Mouse (Mus musculus) liver, adult 2 months (tissue): ENCODE data around the gene Cdc14a. TPM values are rescaled to one million over a fixed set of nuclear protein-coding genes. Genes with fewer than 3 reads are reported as not detected.
A peak's percentile ranks its signal among the peaks of the same experiment; 100 is the strongest.

Experiments
- DNase-seq: peaks from one replicate; pipeline ENCODE4 v3.0.0-alpha.2; 2011; ENCODE audit warnings: low read depth, low spot score; ENCODE audit errors: extremely low read depth
- H3K27ac ChIP-seq: fragments of 200-500 bp; replicated peaks from 2 replicates; pipeline ENCODE4 v1.5.1; 2012; ENCODE audit warnings: low read depth, mild to moderate bottlenecking, control low read depth, inconsistent platforms, low read length; ENCODE audit not compliant: insufficient read depth
- H3K27me3 ChIP-seq: fragments of 200-500 bp; 2 replicates; pipeline ENCODE4 v1.6.1; 2012; ENCODE audit warnings: mild to moderate bottlenecking, moderate library complexity, low read length, inconsistent platforms; ENCODE audit not compliant: control insufficient read depth, insufficient read depth
- H3K36me3 ChIP-seq: fragments of 200-500 bp; 2 replicates; pipeline ENCODE4 v1.6.1; 2012; ENCODE audit warnings: low read length, inconsistent platforms; ENCODE audit not compliant: control insufficient read depth, insufficient read depth
- H3K4me1 ChIP-seq: fragments of 200-500 bp; 2 replicates; pipeline ENCODE4 v1.6.1; 2011; ENCODE audit warnings: low read length; ENCODE audit not compliant: control insufficient read depth, insufficient read depth
- H3K4me3 ChIP-seq: fragments of 200-500 bp; 2 replicates; pipeline ENCODE4 v1.5.1; 2011; ENCODE audit warnings: low read depth, mild to moderate bottlenecking, control low read depth, low read length, moderate library complexity; ENCODE audit not compliant: insufficient read depth
- H3K79me2 ChIP-seq: fragments of 200-500 bp; 2 replicates; pipeline ENCODE4 v1.6.1; 2012; ENCODE audit warnings: inconsistent platforms, mild to moderate bottlenecking, low read length, moderate library complexity; ENCODE audit not compliant: control insufficient read depth, insufficient read depth
- H3K9ac ChIP-seq: fragments of 200-500 bp; 2 replicates; pipeline ENCODE4 v1.6.1; 2012; ENCODE audit warnings: low read depth, mild to moderate bottlenecking, control low read depth, inconsistent platforms, low read length
- CTCF ChIP-seq: fragments of 200-500 bp; IDR thresholded peaks from 2 replicates; pipeline ENCODE4 v1.5.1; 2011; ENCODE audit warnings: low read depth, low read length, control low read depth
- POLR2A ChIP-seq: fragments of 200-500 bp; IDR thresholded peaks from 2 replicates; pipeline ENCODE4 v1.6.1; 2011; ENCODE audit warnings: low read length, control low read depth; ENCODE audit not compliant: insufficient read depth; ENCODE audit errors: extremely low read depth
- WGBS: fragments of 180-500 bp; shearing (Covaris S2); methylation state at CpG from one replicate; pipeline ENCODE4 v1.1.7; 2018; 5-methylcytosine and 5-hydroxymethylcytosine counted together
- polyA plus RNA-seq: library from polyadenylated mRNA; depleted of rRNA; stranded (reverse); fragments of >200 nt; gene quantifications from 2 replicates; pipeline ENCODE4 v1.2.3, GENCODE M21; 2012
- total RNA-seq: library from RNA; depleted of rRNA; stranded (reverse); fragments of >200 nt; gene quantifications from 2 replicates; pipeline ENCODE4 v1.2.3, GENCODE M21; 2014

The Cdc14a gene
- total and polyA plus RNA-seq, 2 experiments, result 0.50 to 1.1 TPM

GRCm38 (mm10) chr3:116281663-116282062, 142.2 kb downstream of the Cdc14a start:
- DNase-seq, result no peak
- no peaks in the 10 kb centered on the region for H3K4me1 ChIP-seq
- WGBS, result 95% methylated on average over 6 of the region's 6 CpGs
- H3K9ac ChIP-seq, result no peak overlapping the region
- H3K4me3 ChIP-seq, result no peak overlapping the region
- H3K36me3 ChIP-seq, result no peaks in the 10 kb centered on the region
- no peak overlapping the region for H3K27ac ChIP-seq
- no peaks in the 10 kb centered on the region for H3K79me2 ChIP-seq
- TF ChIP-seq CTCF (no peak), POLR2A (no peak)
- H3K27me3 ChIP-seq, result no peaks in the 10 kb centered on the region

DNA sequence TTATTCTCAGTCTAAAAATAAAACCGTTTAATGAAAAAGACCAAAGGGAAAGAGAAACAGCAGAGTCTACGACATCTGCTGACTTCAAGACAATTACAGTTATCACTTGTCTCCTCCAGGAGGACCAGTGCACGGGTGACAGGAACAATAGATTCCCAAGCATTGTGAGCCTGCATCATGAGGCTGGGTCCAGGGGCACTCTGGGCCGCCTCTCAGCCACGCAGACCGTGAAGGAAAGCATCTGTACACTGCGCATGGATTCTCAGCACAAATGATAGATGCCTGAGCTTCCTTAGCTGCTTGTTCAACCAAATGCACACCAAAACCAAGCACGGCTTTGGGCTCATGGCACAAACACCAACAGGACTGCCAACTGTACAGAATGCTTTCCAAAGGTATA, 146.7 kb downstream of the Cdc14a start:
- TF ChIP-seq CTCF, result no peak
- no peak for TF ChIP-seq POLR2A
- H3K79me2 ChIP-seq, result no peaks in the 10 kb centered on the region
- H3K27ac ChIP-seq, result no peak overlapping the region
- H3K27me3 ChIP-seq, result no peaks in the 10 kb centered on the region
- H3K9ac ChIP-seq, result no peak overlapping the region
- H3K4me1 ChIP-seq, result no peaks in the 10 kb centered on the region
- no peak overlapping the region for H3K4me3 ChIP-seq
- WGBS, result 79% methylated on average over 8 of the region's 8 CpGs
- DNase-seq, result no peak
- no peaks in the 10 kb centered on the region for H3K36me3 ChIP-seq

GRCm38 (mm10) chr3:116271679-116272078, 152.2 kb downstream of the Cdc14a start:
- H3K27ac ChIP-seq, result no peak overlapping the region
- 50% methylated on average over 6 of the region's 6 CpGs for WGBS
- H3K4me1 ChIP-seq, result no peaks in the 10 kb centered on the region; the same call in 1 of the 2 replicates

DNA sequence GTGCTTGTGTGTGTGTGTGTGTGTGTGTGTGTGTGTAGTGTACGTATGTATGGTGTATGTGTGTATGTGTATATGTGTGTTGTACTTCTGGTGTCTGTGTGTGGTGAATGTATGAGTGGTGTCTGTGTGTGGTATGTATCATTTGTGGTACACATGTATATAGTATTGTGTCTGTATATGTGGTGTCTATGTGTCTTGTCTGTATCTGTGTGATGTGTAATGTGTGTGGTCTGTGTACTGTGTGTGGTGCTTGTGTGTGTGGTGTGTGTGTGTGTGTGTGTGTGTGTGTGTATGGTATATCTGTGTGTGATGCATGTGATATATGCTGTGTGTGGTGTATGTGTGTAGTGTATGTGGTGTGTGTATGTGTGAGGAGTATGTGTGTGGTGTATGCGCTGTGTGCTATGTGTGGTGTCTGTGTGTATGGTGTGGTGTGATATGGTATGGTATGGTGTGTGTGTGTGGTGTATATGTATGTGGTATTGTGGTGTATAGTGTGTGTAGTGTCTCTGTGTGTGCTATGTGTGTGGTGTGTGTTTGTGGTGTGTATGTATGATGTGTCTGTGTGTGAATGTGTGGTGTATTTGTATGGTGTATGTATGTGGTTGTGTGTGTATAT, 156.7 kb downstream of the Cdc14a start:
- no peak for DNase-seq
- TF ChIP-seq CTCF, result no peak
- TF ChIP-seq POLR2A, result no peak
- Histone ChIP-seq H3K27me3 (no peaks in the 10 kb centered on the region), H3K9ac (no peak overlapping the region), H3K4me3 (no peak overlapping the region), H3K27ac (no peak overlapping the region), H3K4me1 (peaks cover 10% of the 10 kb centered on the region), H3K36me3 (no peaks in the 10 kb centered on the region), H3K79me2 (no peaks in the 10 kb centered on the region)
- WGBS, result 95% methylated on average over 2 of the region's 2 CpGs

More at GRCm38 (mm10) chr3:116271679-116272078, 152.2 kb downstream of the Cdc14a start:
- H3K79me2 ChIP-seq, result no peaks in the 10 kb centered on the region
- DNase-seq, result peak; percentile 62
- H3K9ac ChIP-seq, result no peak overlapping the region
- H3K36me3 ChIP-seq, result no peaks in the 10 kb centered on the region
- TF ChIP-seq CTCF (no peak), POLR2A (no peak)
- no peaks in the 10 kb centered on the region for H3K27me3 ChIP-seq
- H3K4me3 ChIP-seq, result no peak overlapping the region

- TF ChIP-seq POLR2A, result no peak
- no peak for TF ChIP-seq CTCF
- DNase-seq, result no peak
- peaks cover 10% of the 10 kb centered on the region for H3K4me1 ChIP-seq
- no peaks in the 10 kb centered on the region for H3K79me2 ChIP-seq
- H3K27ac ChIP-seq, result no peak overlapping the region
- no peaks in the 10 kb centered on the region for H3K36me3 ChIP-seq
- 87% methylated on average over 3 of the region's 3 CpGs for WGBS
- no peaks in the 10 kb centered on the region for H3K27me3 ChIP-seq
- H3K9ac ChIP-seq, result no peak overlapping the region
- H3K4me3 ChIP-seq, result no peak overlapping the region
These were observed 157.5 kb downstream of the Cdc14a start for GRCm38 (mm10) chr3:116266360-116266759.

DNA sequence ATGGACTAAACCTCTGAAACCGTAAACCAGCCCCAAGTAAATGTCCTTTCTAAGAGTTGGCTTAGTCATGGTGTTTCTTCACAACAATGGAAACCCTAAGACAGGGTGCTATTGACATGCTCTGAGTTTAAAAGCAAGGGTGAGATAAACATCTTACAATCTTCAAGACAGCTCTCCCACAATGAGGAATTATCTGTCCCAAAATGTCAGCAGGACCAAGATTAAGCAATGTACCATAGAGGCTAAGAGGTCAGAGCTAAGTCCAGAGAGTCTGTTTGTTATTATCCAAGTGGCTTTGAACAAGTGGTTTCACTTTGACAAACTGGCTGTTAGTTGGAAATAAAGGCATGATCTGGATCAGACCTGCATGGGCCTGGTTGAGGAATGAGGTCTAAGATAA, 159.9 kb downstream of the Cdc14a start:
- peak; percentile 92 for DNase-seq
- peak overlapping the region; percentile 61 for H3K27ac ChIP-seq
- WGBS, result 89% methylated on average over 1 of the region's 1 CpGs

More for the DNA sequence above, 159.9 kb downstream of the Cdc14a start:
- TF ChIP-seq POLR2A, result no peak
- no peak for TF ChIP-seq CTCF
- H3K4me3 ChIP-seq, result no peak overlapping the region
- H3K9ac ChIP-seq, result no peak overlapping the region
- no peaks in the 10 kb centered on the region for H3K27me3 ChIP-seq
- H3K79me2 ChIP-seq, result no peaks in the 10 kb centered on the region
- no peaks in the 10 kb centered on the region for H3K36me3 ChIP-seq
- peaks cover 10% of the 10 kb centered on the region for H3K4me1 ChIP-seq
